Mouse (Mus musculus): ENCODE data around the gene Slc38a6. TPM values are rescaled to one million over a fixed set of nuclear protein-coding genes. Genes with fewer than 3 reads are reported as not detected.

Gene Slc38a6
- polyA plus RNA-seq, 1 experiment from 2014 or later: 7.3 TPM

DNA sequence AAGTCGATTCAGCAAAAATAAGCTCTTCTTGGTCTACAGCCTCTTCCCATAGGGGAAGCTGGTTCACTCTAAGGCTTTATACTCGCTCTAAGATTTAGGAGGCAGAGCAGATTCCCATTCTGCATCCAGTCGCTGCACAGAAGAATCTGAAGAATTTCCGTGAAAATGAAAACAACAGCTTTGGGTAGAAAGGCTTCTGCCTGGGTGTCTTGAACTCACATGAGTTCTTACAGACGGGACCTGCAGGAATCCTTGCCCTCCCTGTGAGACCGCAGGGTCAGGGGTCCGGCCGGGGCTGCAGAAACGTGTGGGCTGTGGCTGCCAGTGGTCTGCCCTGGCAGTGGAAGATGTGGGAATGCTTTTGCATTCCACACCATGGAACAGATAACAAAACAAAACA is 64.4 kb downstream of the Slc38a6 start:
- WGBS: 25% methylated on average over 9 of the region's 9 CpGs
- Histone ChIP-seq H3K4me3 (no peak overlapping the region), H3K36me3 (no peaks in the 10 kb centered on the region), H3K27me3 (ENCODE audit: insufficient read depth, poor library complexity, severe bottlenecking) (no peaks in the 10 kb centered on the region), H3K4me1 (peaks cover 25% of the 10 kb centered on the region), H3K9me3 (no peaks in the 10 kb centered on the region), H3K27ac (peak overlapping the region; percentile 72)
- DNase-seq (ENCODE audit: low spot score): peak; percentile 74

DNA sequence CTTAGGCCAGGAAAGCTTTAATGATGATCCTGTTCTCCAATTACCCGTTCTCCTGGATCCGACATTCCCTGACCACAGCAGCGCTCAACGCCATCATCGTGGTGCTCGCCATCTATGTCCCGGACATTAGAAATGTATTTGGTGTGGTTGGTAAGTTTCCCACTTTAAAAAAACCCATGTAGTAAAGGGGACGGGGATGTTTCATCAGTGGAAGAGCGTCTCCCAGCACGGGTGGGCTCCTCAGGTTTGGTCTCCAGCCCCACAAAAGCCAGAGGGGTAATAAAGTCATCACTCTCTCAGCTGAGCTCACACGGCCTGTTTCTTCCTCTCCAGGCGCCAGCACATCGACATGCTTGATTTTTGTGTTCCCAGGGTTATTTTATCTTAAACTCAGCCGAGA is 65.2 kb downstream of the Slc38a6 start:
- Histone ChIP-seq H3K36me3 (no peaks in the 10 kb centered on the region), H3K4me1 (peaks cover 23% of the 10 kb centered on the region), H3K4me3 (no peak overlapping the region), H3K27me3 (ENCODE audit: insufficient read depth, poor library complexity, severe bottlenecking) (no peaks in the 10 kb centered on the region), H3K27ac (peak overlapping the region; percentile 71), H3K9me3 (no peaks in the 10 kb centered on the region)
- DNase-seq (ENCODE audit: low spot score): peak; percentile 52
- WGBS: 74% methylated on average over 14 of the region's 14 CpGs

- peaks cover 23% of the 10 kb centered on the region for H3K4me1 ChIP-seq
- no peaks in the 10 kb centered on the region for H3K9me3 ChIP-seq
- 70% methylated on average over 5 of the region's 5 CpGs for WGBS
- DNase-seq (ENCODE audit: low spot score): no peak
- no peak overlapping the region for H3K4me3 ChIP-seq
- no peaks in the 10 kb centered on the region for H3K27me3 ChIP-seq (ENCODE audit: insufficient read depth, poor library complexity, severe bottlenecking)
- H3K27ac ChIP-seq: no peak overlapping the region
- H3K36me3 ChIP-seq: no peaks in the 10 kb centered on the region
Observed at GRCm38 (mm10) chr12:73353362-73353761, 66.8 kb downstream of the Slc38a6 start.

- Histone ChIP-seq H3K27ac (no peak overlapping the region), H3K36me3 (no peaks in the 10 kb centered on the region), H3K27me3 (ENCODE audit: insufficient read depth, poor library complexity, severe bottlenecking) (no peaks in the 10 kb centered on the region), H3K9me3 (no peaks in the 10 kb centered on the region), H3K4me1 (peaks cover 23% of the 10 kb centered on the region), H3K4me3 (no peak overlapping the region)
- no peak for DNase-seq (ENCODE audit: low spot score)
- 68% methylated on average over 4 of the region's 4 CpGs for WGBS
Observed at GRCm38 (mm10) chr12:73354521-73354920, 67.9 kb downstream of the Slc38a6 start.

DNA sequence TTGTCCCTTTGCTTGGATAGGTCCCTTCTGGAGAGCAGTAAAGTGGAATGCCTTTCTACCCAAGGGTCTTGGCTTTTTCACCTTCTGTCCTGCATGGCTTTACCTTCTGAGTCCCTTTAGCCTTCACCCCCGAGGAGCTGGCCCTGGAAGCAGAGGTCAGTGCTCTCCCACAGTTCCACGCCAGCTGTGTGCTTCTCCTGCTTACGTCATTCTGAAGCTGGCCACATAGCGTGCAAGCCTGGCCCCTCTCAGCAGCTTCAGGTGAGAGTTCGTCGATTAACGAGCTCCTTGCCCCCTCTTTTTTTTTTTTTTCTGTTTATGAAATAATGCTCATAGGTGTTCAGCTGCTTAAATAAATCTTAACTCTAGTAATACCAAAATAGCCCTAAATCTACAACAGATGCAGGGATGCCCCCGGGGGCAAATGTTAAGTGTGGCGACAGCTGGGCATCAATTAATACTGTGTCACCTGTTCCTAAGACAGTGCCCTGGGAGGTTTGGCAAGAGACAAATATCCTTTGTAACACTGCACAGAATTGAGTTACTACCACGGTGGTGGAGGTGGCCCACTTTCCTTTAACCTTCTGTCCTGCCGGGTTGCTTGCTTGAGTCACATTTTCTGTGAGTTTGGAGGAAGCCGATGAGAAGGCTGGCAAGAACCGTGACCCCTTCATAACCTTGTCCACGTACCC is 68.7 kb downstream of the Slc38a6 start:
- peaks cover 27% of the 10 kb centered on the region for H3K4me1 ChIP-seq
- H3K4me3 ChIP-seq: no peak overlapping the region
- no peaks in the 10 kb centered on the region for H3K9me3 ChIP-seq
- no peak overlapping the region for H3K27ac ChIP-seq
- H3K27me3 ChIP-seq (ENCODE audit: insufficient read depth, poor library complexity, severe bottlenecking): no peaks in the 10 kb centered on the region
- 78% methylated on average over 14 of the region's 14 CpGs for WGBS
- DNase-seq (ENCODE audit: low spot score): no peak
- H3K36me3 ChIP-seq: no peaks in the 10 kb centered on the region

DNA sequence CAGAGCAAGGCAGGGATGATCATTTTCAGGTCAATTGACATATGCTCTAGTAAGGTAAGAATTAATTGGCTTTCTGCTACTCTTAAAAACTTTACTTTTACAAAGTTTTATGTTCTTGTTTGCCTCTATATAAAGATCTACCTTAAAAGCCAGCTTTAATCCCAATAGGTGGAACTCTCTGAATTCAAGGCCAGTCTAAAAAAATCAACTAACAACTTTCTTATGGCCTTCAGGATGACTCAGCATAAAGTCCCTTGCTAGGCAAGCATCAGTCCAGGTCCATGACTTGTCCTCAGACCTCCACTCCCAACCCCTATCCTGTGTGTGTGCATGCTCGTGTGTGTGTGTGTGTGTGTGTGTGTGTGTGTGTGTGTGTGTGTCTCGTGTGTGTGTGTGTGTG is 70.1 kb downstream of the Slc38a6 start:
- Histone ChIP-seq H3K9me3 (no peaks in the 10 kb centered on the region), H3K27ac (no peak overlapping the region), H3K27me3 (ENCODE audit: insufficient read depth, poor library complexity, severe bottlenecking) (no peaks in the 10 kb centered on the region), H3K4me3 (no peak overlapping the region), H3K4me1 (peaks cover 20% of the 10 kb centered on the region; the same call in 1 of the 2 replicates), H3K36me3 (no peaks in the 10 kb centered on the region)
- 92% methylated on average over 1 of the region's 2 CpGs for WGBS
- no peak for DNase-seq (ENCODE audit: low spot score)

GRCm38 (mm10) chr12:73357311-73357710 is 70.7 kb downstream of the Slc38a6 start:
- peaks cover 15% of the 10 kb centered on the region; the same call in 1 of the 2 replicates for H3K4me1 ChIP-seq
- H3K4me3 ChIP-seq: no peak overlapping the region
- no peaks in the 10 kb centered on the region for H3K36me3 ChIP-seq
- H3K9me3 ChIP-seq: no peaks in the 10 kb centered on the region
- H3K27me3 ChIP-seq (ENCODE audit: insufficient read depth, poor library complexity, severe bottlenecking): no peaks in the 10 kb centered on the region
- DNase-seq (ENCODE audit: low spot score): peak; percentile 62
- no peak overlapping the region for H3K27ac ChIP-seq
- WGBS: 60% methylated on average over 5 of the region's 5 CpGs

- Histone ChIP-seq H3K27ac (no peak overlapping the region), H3K4me1 (peaks cover 15% of the 10 kb centered on the region; the same call in 1 of the 2 replicates), H3K4me3 (no peak overlapping the region), H3K9me3 (no peaks in the 10 kb centered on the region), H3K27me3 (ENCODE audit: insufficient read depth, poor library complexity, severe bottlenecking) (no peaks in the 10 kb centered on the region), H3K36me3 (no peaks in the 10 kb centered on the region)
- WGBS: 90% methylated on average over 3 of the region's 3 CpGs
- peak; percentile 72 for DNase-seq (ENCODE audit: low spot score)
Observed at GRCm38 (mm10) chr12:73357736-73358135, 71.2 kb downstream of the Slc38a6 start.

- whole genome bisulfite sequencing: 76% methylated on average over 2 of the region's 2 CpGs
- Histone ChIP-seq H3K4me1 (peaks cover 15% of the 10 kb centered on the region; the same call in 1 of the 2 replicates), H3K27ac (no peak overlapping the region), H3K36me3 (no peaks in the 10 kb centered on the region), H3K4me3 (no peak overlapping the region), H3K27me3 (ENCODE audit: insufficient read depth, poor library complexity, severe bottlenecking) (no peaks in the 10 kb centered on the region), H3K9me3 (no peaks in the 10 kb centered on the region)
- DNase-seq (ENCODE audit: low spot score): no peak
Observed at GRCm38 (mm10) chr12:73358640-73359039, 72.1 kb downstream of the Slc38a6 start.

GRCm38 (mm10) chr12:73359520-73359919 is 72.9 kb downstream of the Slc38a6 start:
- Histone ChIP-seq H3K4me1 (peaks cover 13% of the 10 kb centered on the region; the same call in 1 of the 2 replicates), H3K36me3 (no peaks in the 10 kb centered on the region), H3K4me3 (no peak overlapping the region), H3K27me3 (ENCODE audit: insufficient read depth, poor library complexity, severe bottlenecking) (no peaks in the 10 kb centered on the region), H3K9me3 (no peaks in the 10 kb centered on the region), H3K27ac (0 out of 2 replicates have a peak overlapping the region, but pooled peaks have one; percentile 16)
- peak; percentile 11 for DNase-seq (ENCODE audit: low spot score)
- 64% methylated on average over 4 of the region's 4 CpGs for WGBS

- Histone ChIP-seq H3K27ac (no peak overlapping the region), H3K4me1 (peaks cover 7% of the 10 kb centered on the region; the same call in 1 of the 2 replicates), H3K27me3 (ENCODE audit: insufficient read depth, poor library complexity, severe bottlenecking) (no peaks in the 10 kb centered on the region), H3K9me3 (no peaks in the 10 kb centered on the region), H3K4me3 (no peak overlapping the region), H3K36me3 (no peaks in the 10 kb centered on the region)
- peak; percentile 51 for DNase-seq (ENCODE audit: low spot score)
- 82% methylated on average over 11 of the region's 11 CpGs for WGBS
Observed at GRCm38 (mm10) chr12:73361201-73361600, 74.6 kb downstream of the Slc38a6 start.

DNA sequence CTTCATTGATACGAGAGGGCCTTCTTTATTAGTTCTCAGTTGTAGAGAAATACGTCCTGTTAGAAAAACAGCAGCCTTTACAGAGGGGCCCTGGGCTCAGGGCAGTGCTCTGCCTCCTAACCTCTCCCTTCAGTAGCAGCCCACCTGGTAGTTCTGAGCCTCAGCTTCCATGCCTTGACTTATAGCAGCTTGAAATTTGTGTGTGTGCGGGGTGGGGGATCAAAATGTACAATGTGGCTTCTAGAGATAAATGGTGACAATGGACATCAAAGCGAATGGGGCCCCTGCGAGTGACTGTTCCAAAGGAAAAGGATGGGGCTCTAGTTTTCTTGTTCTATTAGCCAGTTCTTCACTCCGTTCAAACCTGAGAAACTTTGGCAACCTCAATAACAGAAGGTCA is 76.8 kb downstream of the Slc38a6 start:
- H3K27me3 ChIP-seq (ENCODE audit: insufficient read depth, poor library complexity, severe bottlenecking): no peaks in the 10 kb centered on the region
- peak overlapping the region; percentile 48; the same call in 1 of the 2 replicates for H3K27ac ChIP-seq
- no peaks in the 10 kb centered on the region for H3K36me3 ChIP-seq
- H3K9me3 ChIP-seq: no peaks in the 10 kb centered on the region
- no peak overlapping the region for H3K4me3 ChIP-seq
- DNase-seq (ENCODE audit: low spot score): peak; percentile 77
- H3K4me1 ChIP-seq: peaks cover 21% of the 10 kb centered on the region
- 74% methylated on average over 6 of the region's 6 CpGs for WGBS

DNA sequence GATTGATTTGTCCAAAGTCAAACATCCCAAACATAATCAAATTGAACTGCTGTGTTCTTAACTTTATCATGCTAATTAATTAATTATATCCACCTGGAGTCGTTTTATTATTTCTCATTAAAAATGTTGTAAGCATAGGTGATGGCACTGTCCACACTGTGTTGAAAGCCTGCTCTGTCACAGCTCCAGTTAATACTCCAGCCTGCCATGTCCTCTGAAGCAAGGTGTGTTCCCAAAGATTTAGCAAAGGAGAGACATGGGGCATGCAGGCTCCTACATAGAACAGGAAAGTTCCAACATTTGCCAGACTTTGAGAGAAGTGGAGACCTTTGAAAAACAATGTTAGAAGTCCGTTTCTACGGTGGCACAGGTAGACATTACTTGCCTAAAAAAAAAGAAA is 77.4 kb downstream of the Slc38a6 start:
- no peaks in the 10 kb centered on the region for H3K36me3 ChIP-seq
- peak; percentile 51 for DNase-seq (ENCODE audit: low spot score)
- 89% methylated on average over 3 of the region's 3 CpGs for WGBS
- no peaks in the 10 kb centered on the region for H3K27me3 ChIP-seq (ENCODE audit: insufficient read depth, poor library complexity, severe bottlenecking)
- no peak overlapping the region for H3K4me3 ChIP-seq
- H3K27ac ChIP-seq: no peak overlapping the region
- H3K4me1 ChIP-seq: peaks cover 26% of the 10 kb centered on the region
- no peaks in the 10 kb centered on the region for H3K9me3 ChIP-seq

- H3K27ac ChIP-seq: no peak overlapping the region
- DNase-seq (ENCODE audit: low spot score): peak; percentile 5
- WGBS: 83% methylated on average over 7 of the region's 7 CpGs
Observed at GRCm38 (mm10) chr12:73366581-73366980, 80.0 kb downstream of the Slc38a6 start.

More at GRCm38 (mm10) chr12:73366581-73366980, 80.0 kb downstream of the Slc38a6 start:
- Histone ChIP-seq H3K36me3 (no peaks in the 10 kb centered on the region), H3K27me3 (ENCODE audit: insufficient read depth, poor library complexity, severe bottlenecking) (no peaks in the 10 kb centered on the region), H3K4me3 (no peak overlapping the region), H3K4me1 (peaks cover 19% of the 10 kb centered on the region), H3K9me3 (no peaks in the 10 kb centered on the region)

Data from heart, embryonic 10.5 days (tissue).